Mouse (Mus musculus): ENCODE results near the gene Gm20388. TPM values are rescaled to one million over a fixed set of nuclear protein-coding genes. Genes with fewer than 3 reads are reported as not detected.
A peak's percentile ranks its signal among the peaks of the same experiment; 100 is the strongest.

Gene Gm20388
- polyA plus RNA-seq, 1 experiment = 28.1 TPM

DNA sequence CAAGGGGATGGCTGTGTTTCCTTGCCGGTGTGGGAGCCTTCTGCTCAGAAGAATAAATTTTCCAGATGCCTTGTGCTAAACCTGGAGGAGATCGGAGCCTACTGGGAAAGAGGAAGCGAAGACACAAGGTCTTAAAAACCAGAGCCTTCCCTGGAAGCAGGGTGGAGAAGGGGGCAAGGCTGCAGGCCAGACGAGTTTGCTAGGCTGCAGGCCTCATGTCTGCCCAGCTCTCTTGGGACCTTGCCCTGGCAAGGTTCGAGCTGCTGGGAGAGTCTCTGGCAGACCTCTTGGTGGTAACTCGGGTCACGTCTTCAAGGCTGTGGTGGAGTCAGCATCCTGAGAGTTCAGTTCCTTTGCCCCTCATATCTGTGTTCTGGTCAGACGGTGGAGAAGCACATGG, 324.2 kb downstream of the Gm20388 start:
- no peaks in the 10 kb centered on the region for H3K36me3 ChIP-seq (ENCODE audit: control insufficient read depth, insufficient read depth, low read length, poor library complexity, severe bottlenecking)
- no peaks in the 10 kb centered on the region for H3K9me3 ChIP-seq (replicated peaks; ENCODE audit: control insufficient read depth, insufficient read depth, low read length, poor library complexity, severe bottlenecking)
- H3K27ac ChIP-seq (ENCODE audit: insufficient read depth, low read length) = no peak overlapping the region
- H3K4me3 ChIP-seq (ENCODE audit: low read depth, low read length) = no peak overlapping the region
- TF ChIP-seq CTCF (IDR thresholded peaks at IDR 0.05; ENCODE audit: low read depth, low read length) (no peak), EP300 (IDR thresholded peaks at IDR 0.05; ENCODE audit: insufficient read depth, low read depth, low read length) (no peak), POLR2A (IDR thresholded peaks at IDR 0.05; ENCODE audit: insufficient read depth, low read length) (no peak)
- no peaks in the 10 kb centered on the region for H3K4me1 ChIP-seq (ENCODE audit: control insufficient read depth, insufficient read depth, low read length)
- H3K9ac ChIP-seq (ENCODE audit: low read depth, poor library complexity, severe bottlenecking) = no peak overlapping the region
- no peaks in the 10 kb centered on the region for H3K27me3 ChIP-seq (ENCODE audit: control insufficient read depth, insufficient read depth, low read length, poor library complexity, severe bottlenecking)

GRCm38 (mm10) chr8:120243222-120243621, 332.6 kb downstream of the Gm20388 start:
- Histone ChIP-seq H3K36me3 (ENCODE audit: control insufficient read depth, insufficient read depth, low read length, poor library complexity, severe bottlenecking) (no peaks in the 10 kb centered on the region), H3K9ac (ENCODE audit: low read depth, poor library complexity, severe bottlenecking) (no peak overlapping the region), H3K9me3 (replicated peaks; ENCODE audit: control insufficient read depth, insufficient read depth, low read length, poor library complexity, severe bottlenecking) (no peaks in the 10 kb centered on the region), H3K27me3 (ENCODE audit: control insufficient read depth, insufficient read depth, low read length, poor library complexity, severe bottlenecking) (no peaks in the 10 kb centered on the region), H3K4me3 (ENCODE audit: low read depth, low read length) (no peak overlapping the region), H3K4me1 (ENCODE audit: control insufficient read depth, insufficient read depth, low read length) (no peaks in the 10 kb centered on the region), H3K27ac (ENCODE audit: insufficient read depth, low read length) (no peak overlapping the region)
- TF ChIP-seq POLR2A (IDR thresholded peaks at IDR 0.05; ENCODE audit: insufficient read depth, low read length) (no peak), CTCF (IDR thresholded peaks at IDR 0.05; ENCODE audit: low read depth, low read length) (no peak), EP300 (IDR thresholded peaks at IDR 0.05; ENCODE audit: insufficient read depth, low read depth, low read length) (no peak)

GRCm38 (mm10) chr8:120243916-120244451, 333.3 kb downstream of the Gm20388 start:
- Histone ChIP-seq H3K27ac (ENCODE audit: insufficient read depth, low read length) (no peak overlapping the region), H3K4me1 (ENCODE audit: control insufficient read depth, insufficient read depth, low read length) (no peaks in the 10 kb centered on the region), H3K9me3 (replicated peaks; ENCODE audit: control insufficient read depth, insufficient read depth, low read length, poor library complexity, severe bottlenecking) (no peaks in the 10 kb centered on the region), H3K9ac (ENCODE audit: low read depth, poor library complexity, severe bottlenecking) (no peak overlapping the region), H3K4me3 (ENCODE audit: low read depth, low read length) (no peak overlapping the region), H3K36me3 (ENCODE audit: control insufficient read depth, insufficient read depth, low read length, poor library complexity, severe bottlenecking) (no peaks in the 10 kb centered on the region), H3K27me3 (ENCODE audit: control insufficient read depth, insufficient read depth, low read length, poor library complexity, severe bottlenecking) (no peaks in the 10 kb centered on the region)
- TF ChIP-seq EP300 (IDR thresholded peaks at IDR 0.05; ENCODE audit: insufficient read depth, low read depth, low read length) (no peak), POLR2A (IDR thresholded peaks at IDR 0.05; ENCODE audit: insufficient read depth, low read length) (no peak), CTCF (IDR thresholded peaks at IDR 0.05; ENCODE audit: low read depth, low read length) (no peak)

DNA sequence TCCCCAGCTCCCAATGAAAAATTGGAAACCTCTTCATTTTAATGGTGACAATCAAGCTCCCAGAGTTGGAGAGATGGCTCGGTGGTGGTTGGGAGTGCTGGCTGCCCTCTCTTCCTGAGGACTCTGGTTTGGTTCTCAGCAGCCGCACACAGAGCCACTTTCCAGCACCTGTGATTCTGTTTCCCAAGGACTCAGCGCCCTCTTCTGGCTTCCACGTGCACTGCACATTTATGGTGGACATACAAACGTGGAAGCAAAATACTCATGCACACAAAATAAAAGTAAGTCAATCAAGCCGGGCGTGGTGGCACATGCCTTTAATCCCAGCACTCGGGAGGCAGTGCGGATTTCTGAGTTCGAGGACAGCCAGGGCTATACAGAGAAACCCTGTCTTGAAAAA, 333.9 kb downstream of the Gm20388 start:
- Histone ChIP-seq H3K4me3 (ENCODE audit: low read depth, low read length) (no peak overlapping the region), H3K4me1 (ENCODE audit: control insufficient read depth, insufficient read depth, low read length) (no peaks in the 10 kb centered on the region), H3K9me3 (replicated peaks; ENCODE audit: control insufficient read depth, insufficient read depth, low read length, poor library complexity, severe bottlenecking) (no peaks in the 10 kb centered on the region), H3K27me3 (ENCODE audit: control insufficient read depth, insufficient read depth, low read length, poor library complexity, severe bottlenecking) (no peaks in the 10 kb centered on the region), H3K9ac (ENCODE audit: low read depth, poor library complexity, severe bottlenecking) (no peak overlapping the region), H3K36me3 (ENCODE audit: control insufficient read depth, insufficient read depth, low read length, poor library complexity, severe bottlenecking) (no peaks in the 10 kb centered on the region), H3K27ac (ENCODE audit: insufficient read depth, low read length) (no peak overlapping the region)
- TF ChIP-seq EP300 (IDR thresholded peaks at IDR 0.05; ENCODE audit: insufficient read depth, low read depth, low read length) = no peak
- no peak for TF ChIP-seq POLR2A (IDR thresholded peaks at IDR 0.05; ENCODE audit: insufficient read depth, low read length)
- peak; percentile 39 for TF ChIP-seq CTCF (IDR thresholded peaks at IDR 0.05; ENCODE audit: low read depth, low read length)

- Histone ChIP-seq H3K4me1 (ENCODE audit: control insufficient read depth, insufficient read depth, low read length) (no peaks in the 10 kb centered on the region), H3K4me3 (ENCODE audit: low read depth, low read length) (no peak overlapping the region), H3K9ac (ENCODE audit: low read depth, poor library complexity, severe bottlenecking) (no peak overlapping the region), H3K27me3 (ENCODE audit: control insufficient read depth, insufficient read depth, low read length, poor library complexity, severe bottlenecking) (no peaks in the 10 kb centered on the region), H3K9me3 (replicated peaks; ENCODE audit: control insufficient read depth, insufficient read depth, low read length, poor library complexity, severe bottlenecking) (no peaks in the 10 kb centered on the region), H3K27ac (ENCODE audit: insufficient read depth, low read length) (no peak overlapping the region), H3K36me3 (ENCODE audit: control insufficient read depth, insufficient read depth, low read length, poor library complexity, severe bottlenecking) (no peaks in the 10 kb centered on the region)
- TF ChIP-seq CTCF (IDR thresholded peaks at IDR 0.05; ENCODE audit: low read depth, low read length) = peak; percentile 48
- no peak for TF ChIP-seq EP300 (IDR thresholded peaks at IDR 0.05; ENCODE audit: insufficient read depth, low read depth, low read length)
Observed at GRCm38 (mm10) chr8:120247618-120248017, 337.0 kb downstream of the Gm20388 start.

- Histone ChIP-seq H3K9me3 (replicated peaks; ENCODE audit: control insufficient read depth, insufficient read depth, low read length, poor library complexity, severe bottlenecking) (no peaks in the 10 kb centered on the region), H3K9ac (ENCODE audit: low read depth, poor library complexity, severe bottlenecking) (no peak overlapping the region), H3K4me1 (ENCODE audit: control insufficient read depth, insufficient read depth, low read length) (no peaks in the 10 kb centered on the region), H3K27ac (ENCODE audit: insufficient read depth, low read length) (no peak overlapping the region), H3K4me3 (ENCODE audit: low read depth, low read length) (no peak overlapping the region), H3K27me3 (ENCODE audit: control insufficient read depth, insufficient read depth, low read length, poor library complexity, severe bottlenecking) (no peaks in the 10 kb centered on the region), H3K36me3 (ENCODE audit: control insufficient read depth, insufficient read depth, low read length, poor library complexity, severe bottlenecking) (no peaks in the 10 kb centered on the region)
- TF ChIP-seq CTCF (IDR thresholded peaks at IDR 0.05; ENCODE audit: low read depth, low read length) (no peak), POLR2A (IDR thresholded peaks at IDR 0.05; ENCODE audit: insufficient read depth, low read length) (no peak), EP300 (IDR thresholded peaks at IDR 0.05; ENCODE audit: insufficient read depth, low read depth, low read length) (no peak)
Observed at GRCm38 (mm10) chr8:120248031-120248430, 337.4 kb downstream of the Gm20388 start.

All from ES-Bruce4 (cell line).